12 mouse cellular contexts compared by ENCODE assay signal in the genomic region with DNA sequence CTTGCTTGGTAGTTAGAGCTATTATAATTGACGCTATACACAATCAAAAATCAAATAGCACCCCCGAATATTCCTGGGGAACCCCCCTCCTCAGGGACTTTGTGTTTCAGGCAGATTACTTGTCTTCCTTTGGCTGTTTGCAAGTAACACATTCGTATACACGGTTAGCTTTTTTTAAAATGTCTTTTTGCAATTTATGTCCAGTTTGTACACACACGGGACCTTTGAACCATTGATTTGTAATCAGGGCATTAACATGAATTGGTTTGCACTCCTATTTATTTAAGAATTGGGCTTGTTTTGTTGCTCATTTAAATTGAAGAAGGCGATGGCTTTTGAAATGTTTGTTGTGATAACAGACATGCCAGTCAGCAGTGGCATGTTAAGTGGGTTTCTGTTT. TPM values are rescaled to one million over a fixed set of nuclear protein-coding genes. Genes with fewer than 3 reads are reported as not detected.
DNase-seq lines count a peak whose midpoint lies in the region; ATAC-seq lines count a peak whose summit lies in the region.
"Had no signal": no experiment of that assay in that cellular context is flagged by ENCODE, and none has a peak within 500 bp of the region (broad histone marks: within the 10 kb centered on the region; RNA-seq: fewer than 3 reads in every experiment).

No protein-coding gene starts in this region.

- peaks cover 9% of the 10 kb centered on the region for H3K27me3 ChIP-seq in forebrain, embryonic 14.5 days (replicated peaks; ENCODE audit: control insufficient read depth, insufficient read depth, low read length)
- H3K27me3 ChIP-seq in midbrain, embryonic 11.5 days (ENCODE audit: control insufficient read depth, insufficient read depth, low read length) = peaks cover 7% of the 10 kb centered on the region
- H3K27me3 ChIP-seq in stomach, embryonic 14.5 days (ENCODE audit: control insufficient read depth, insufficient read depth, low read length) = peaks cover 33% of the 10 kb centered on the region

- peaks cover 3% of the 10 kb centered on the region; the same call in 1 of the 2 replicates for H3K4me1 ChIP-seq in forebrain, embryonic 14.5 days (ENCODE audit: control insufficient read depth, insufficient read depth, low read length)
- 0 out of 2 replicates have a peak, but pooled peaks cover 2% of the 10 kb centered on the region for H3K4me1 ChIP-seq in midbrain, embryonic 11.5 days (ENCODE audit: control insufficient read depth, insufficient read depth, low read length)
- no peaks in the 10 kb centered on the region for H3K4me1 ChIP-seq in stomach, embryonic 14.5 days (ENCODE audit: control insufficient read depth, insufficient read depth, low read length)

- H3K36me3 ChIP-seq in forebrain, embryonic 14.5 days (ENCODE audit: control insufficient read depth, insufficient read depth, low read length) = no peaks in the 10 kb centered on the region
- H3K36me3 ChIP-seq in midbrain, embryonic 11.5 days (ENCODE audit: control insufficient read depth, insufficient read depth, low read length) = no peaks in the 10 kb centered on the region
- H3K36me3 ChIP-seq in stomach, embryonic 14.5 days (ENCODE audit: control insufficient read depth, insufficient read depth, low read length) = no peaks in the 10 kb centered on the region
- H3K36me3 ChIP-seq: liver, embryonic 13.5 days had no signal

- peak overlapping the region; percentile 68 for H3K4me3 ChIP-seq in forebrain, embryonic 14.5 days (ENCODE audit: low read depth, low read length)
- H3K4me3 ChIP-seq in midbrain, embryonic 11.5 days (ENCODE audit: low read depth, low read length) = peak overlapping the region; percentile 71
- peak overlapping the region; percentile 52 for H3K4me3 ChIP-seq in stomach, embryonic 14.5 days (ENCODE audit: low read depth, low read length)

- peak overlapping the region; percentile 87 for H3K4me2 ChIP-seq in forebrain, embryonic 14.5 days (ENCODE audit: low read length)
- H3K4me2 ChIP-seq in midbrain, embryonic 11.5 days = peak overlapping the region; percentile 71
- H3K4me2 ChIP-seq in stomach, embryonic 14.5 days (replicated peaks; ENCODE audit: low read depth, low read length) = peak overlapping the region; percentile 80

- no peak for ATAC-seq in forebrain, embryonic 14.5 days
- ATAC-seq in midbrain, embryonic 11.5 days (ENCODE audit: low FRiP score) = no peak
- ATAC-seq in stomach, embryonic 14.5 days (ENCODE audit: insufficient number of reproducible peaks, insufficient read depth, low FRiP score, low read depth) = no peak

- no peak overlapping the region for H3K9ac ChIP-seq in forebrain, embryonic 14.5 days (ENCODE audit: low read length)
- peak overlapping the region; percentile 98; the same call in 1 of the 2 replicates for H3K9ac ChIP-seq in midbrain, embryonic 11.5 days (ENCODE audit: low read length)
- no peak overlapping the region for H3K9ac ChIP-seq in stomach, embryonic 14.5 days (replicated peaks; ENCODE audit: low read depth, low read length)
- H3K9ac ChIP-seq: liver, embryonic 13.5 days had no signal

- H3K9me3 ChIP-seq in forebrain, embryonic 14.5 days (replicated peaks; ENCODE audit: control insufficient read depth, low read length) = no peaks in the 10 kb centered on the region; the same call in 1 of the 2 replicates
- no peaks in the 10 kb centered on the region for H3K9me3 ChIP-seq in midbrain, embryonic 11.5 days (ENCODE audit: control insufficient read depth, low read length)
- no peaks in the 10 kb centered on the region for H3K9me3 ChIP-seq in stomach, embryonic 14.5 days (ENCODE audit: control insufficient read depth, low read depth, low read length)
- H3K9me3 ChIP-seq: liver, embryonic 13.5 days had no signal

- 8% methylated on average over 6 of the region's 6 CpGs for WGBS in forebrain, embryonic 14.5 days
- WGBS in midbrain, embryonic 11.5 days = 5% methylated on average over 6 of the region's 6 CpGs
- WGBS in stomach, embryonic 14.5 days = 12% methylated on average over 6 of the region's 6 CpGs

- DNase-seq in embryo, embryonic 10.5 days (ENCODE audit: low spot score) = peak; percentile 35
- DNase-seq in embryo, embryonic 10 days (ENCODE audit: low spot score) = no peak
- peak; percentile 27 for DNase-seq in forebrain, embryonic 14.5 days (ENCODE audit: low spot score)
- DNase-seq in midbrain, embryonic 11.5 days (ENCODE audit: low spot score, missing footprints) = peak; percentile 93
- DNase-seq in cerebellum, adult 8-10 months = no peak
- no peak for DNase-seq in cerebellum, postnatal 36 days
- DNase-seq in thymus, postnatal 14 days = no peak
- DNase-seq: kidney, postnatal 25 days; liver, embryonic 13.5 days had no signal

- no peak overlapping the region for H3K27ac ChIP-seq in forebrain, embryonic 14.5 days (ENCODE audit: low read depth, low read length)
- H3K27ac ChIP-seq in midbrain, embryonic 11.5 days (ENCODE audit: low read depth, low read length) = no peak overlapping the region
- no peak overlapping the region for H3K27ac ChIP-seq in stomach, embryonic 14.5 days (ENCODE audit: low read length)
- H3K27ac ChIP-seq: liver, embryonic 13.5 days had no signal

RNA-seq across cellular contexts. Expression of gene Sox21, which starts 1.0 kb away (rescaled TPM):
- 6.6 and 9.3 TPM in 2 replicates for polyA plus RNA-seq in forebrain, embryonic 14.5 days (2014; fragmentation: Nextera tagmentation; extraction: Ambion mirVana)
- polyA plus RNA-seq in midbrain, embryonic 11.5 days (2014; fragmentation: Nextera tagmentation; extraction: Ambion mirVana) = 20.4 and 24.5 TPM in 2 replicates
- 9.3 and 11.8 TPM in 2 replicates for polyA plus RNA-seq in stomach, embryonic 14.5 days (2014; fragmentation: Nextera tagmentation; extraction: Ambion mirVana)
- polyA plus RNA-seq: liver, embryonic 13.5 days had no signal

RNA-seq across cellular contexts. Expression of gene Gm9376, which starts 29.0 kb away (rescaled TPM):
- polyA plus RNA-seq in forebrain, embryonic 14.5 days (2014; fragmentation: Nextera tagmentation; extraction: Ambion mirVana) = not detected in 2 replicates
- not detected in 2 replicates for polyA plus RNA-seq in midbrain, embryonic 11.5 days (2014; fragmentation: Nextera tagmentation; extraction: Ambion mirVana)
- polyA plus RNA-seq in stomach, embryonic 14.5 days (2014; fragmentation: Nextera tagmentation; extraction: Ambion mirVana) = not detected in 2 replicates
- polyA plus RNA-seq: heart, embryonic 11.5 days; liver, embryonic 13.5 days; urinary bladder, adult 2 months had no signal

Comparison
In these comparisons a context has a peak if more than half of its experiments do, and no peak if none do; other contexts are left out.
1. DNase-seq: peak in embryo, embryonic 10.5 days (single experiment), forebrain, embryonic 14.5 days (single experiment) and midbrain, embryonic 11.5 days (single experiment); none in embryo, embryonic 10 days (single experiment), cerebellum, adult 8-10 months (single experiment), cerebellum, postnatal 36 days (0 of 2) and thymus, postnatal 14 days (single experiment).
2. Peak in every context shown above with its lines, with median percentiles within 50 percentile points of each other: H3K4me2 ChIP-seq and H3K4me3 ChIP-seq.